Mouse (Mus musculus): ENCODE results near the gene Mboat1. TPM values are rescaled to one million over a fixed set of nuclear protein-coding genes. Genes with fewer than 3 reads are reported as not detected.
A peak's percentile ranks its signal among the peaks of the same experiment; 100 is the strongest.

Mboat1 gene
- polyA plus RNA-seq (2015; fragmentation: Nextera tagmentation; extraction: Ambion mirVana), result 1.6 and 1.7 TPM in 2 replicates

- ATAC-seq (ENCODE audit: insufficient read depth), result peak; percentile 87
- Histone ChIP-seq H3K9ac (peak within 1 kb of the TSS; percentile 27; the same call in 1 of the 2 replicates), H3K4me1 (replicated peaks) (peaks cover 15% of the 10 kb centered on the region; the same call in 1 of the 2 replicates), H3K36me3 (replicated peaks) (no peaks in the 10 kb centered on the region), H3K27ac (replicated peaks) (no peak within 1 kb of the TSS), H3K4me3 (replicated peaks) (peak within 1 kb of the TSS; percentile 58), H3K4me2 (peak within 1 kb of the TSS; percentile 81), H3K27me3 (peaks cover 40% of the 10 kb centered on the region), H3K9me3 (replicated peaks) (no peaks in the 10 kb centered on the region)
- WGBS (ENCODE audit: insufficient replicate concordance), result 1% methylated on average over 55 of the region's 55 CpGs
Measured at GRCm38 (mm10) chr13:30136243-30136922, at the start of gene Mboat1. Mboat1 (plus strand) TSS chr13:30136489.

GRCm38 (mm10) chr13:30093086-30093485 is 43.2 kb upstream of the Mboat1 start:
- no peaks in the 10 kb centered on the region for H3K4me1 ChIP-seq (replicated peaks)
- H3K9ac ChIP-seq, result no peak overlapping the region
- no peaks in the 10 kb centered on the region for H3K36me3 ChIP-seq (replicated peaks)
- H3K4me2 ChIP-seq, result no peak overlapping the region
- H3K4me3 ChIP-seq (replicated peaks), result no peak overlapping the region
- no peak for ATAC-seq (ENCODE audit: insufficient read depth)
- no peak overlapping the region for H3K27ac ChIP-seq (replicated peaks)
- no peaks in the 10 kb centered on the region for H3K9me3 ChIP-seq (replicated peaks)
- WGBS (ENCODE audit: insufficient replicate concordance), result 25% methylated on average over 2 of the region's 2 CpGs
- no peaks in the 10 kb centered on the region; the same call in 1 of the 2 replicates for H3K27me3 ChIP-seq

GRCm38 (mm10) chr13:30095851-30096250 is 40.4 kb upstream of the Mboat1 start:
- no peak for ATAC-seq (ENCODE audit: insufficient read depth)
- Histone ChIP-seq H3K27ac (replicated peaks) (no peak overlapping the region), H3K4me2 (no peak overlapping the region), H3K36me3 (replicated peaks) (no peaks in the 10 kb centered on the region), H3K9me3 (replicated peaks) (no peaks in the 10 kb centered on the region), H3K27me3 (no peaks in the 10 kb centered on the region; the same call in 1 of the 2 replicates), H3K4me3 (replicated peaks) (no peak overlapping the region), H3K9ac (no peak overlapping the region), H3K4me1 (replicated peaks) (no peaks in the 10 kb centered on the region)
- 42% methylated on average over 4 of the region's 4 CpGs for WGBS (ENCODE audit: insufficient replicate concordance)

GRCm38 (mm10) chr13:30096536-30096935 is 39.8 kb upstream of the Mboat1 start:
- Histone ChIP-seq H3K4me2 (no peak overlapping the region), H3K27ac (replicated peaks) (no peak overlapping the region), H3K36me3 (replicated peaks) (no peaks in the 10 kb centered on the region), H3K9ac (no peak overlapping the region), H3K9me3 (replicated peaks) (no peaks in the 10 kb centered on the region), H3K4me1 (replicated peaks) (no peaks in the 10 kb centered on the region), H3K27me3 (no peaks in the 10 kb centered on the region; the same call in 1 of the 2 replicates), H3K4me3 (replicated peaks) (no peak overlapping the region)
- WGBS (ENCODE audit: insufficient replicate concordance), result 41% methylated on average over 4 of the region's 4 CpGs
- no peak for ATAC-seq (ENCODE audit: insufficient read depth)

DNA sequence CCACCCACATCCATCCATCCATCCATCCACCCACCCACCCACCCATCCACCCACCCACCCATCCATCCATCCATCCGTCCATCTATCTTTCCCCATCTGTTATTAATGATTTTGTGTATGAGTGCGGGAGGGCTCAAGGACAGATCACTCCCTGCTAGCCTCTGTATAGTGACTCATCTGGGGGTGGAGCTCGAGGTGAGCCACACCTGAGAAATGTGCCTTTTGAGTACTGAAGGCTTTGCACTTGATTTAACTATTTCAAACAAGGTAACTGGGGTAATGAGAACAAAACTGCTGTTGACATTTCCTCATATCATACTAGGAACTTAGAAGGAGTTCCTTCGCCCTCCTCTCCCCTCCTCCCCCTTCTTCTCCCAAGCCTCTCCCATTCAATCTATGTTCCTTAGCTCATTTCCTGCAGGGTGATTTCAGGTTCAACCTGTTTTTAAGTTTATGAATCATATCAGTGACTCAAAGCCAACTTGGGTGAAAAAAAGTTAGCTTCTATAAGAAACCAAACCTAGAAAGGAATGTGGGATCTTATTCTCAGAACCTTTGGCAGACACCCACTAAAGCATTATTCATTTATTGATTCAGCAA is 27.2 kb upstream of the Mboat1 start:
- no peaks in the 10 kb centered on the region for H3K36me3 ChIP-seq (replicated peaks)
- ATAC-seq (ENCODE audit: insufficient read depth), result no peak
- H3K9ac ChIP-seq, result no peak overlapping the region
- no peak overlapping the region for H3K27ac ChIP-seq (replicated peaks)
- H3K4me3 ChIP-seq (replicated peaks), result no peak overlapping the region
- H3K27me3 ChIP-seq, result no peaks in the 10 kb centered on the region
- no peaks in the 10 kb centered on the region for H3K9me3 ChIP-seq (replicated peaks)
- 53% methylated on average over 4 of the region's 4 CpGs for WGBS (ENCODE audit: insufficient replicate concordance)
- H3K4me2 ChIP-seq, result no peak overlapping the region
- no peaks in the 10 kb centered on the region for H3K4me1 ChIP-seq (replicated peaks)

- no peak for ATAC-seq (ENCODE audit: insufficient read depth)
- 70% methylated on average over 5 of the region's 5 CpGs for WGBS (ENCODE audit: insufficient replicate concordance)
Measured at GRCm38 (mm10) chr13:30115792-30116191, 20.5 kb upstream of the Mboat1 start.

DNA sequence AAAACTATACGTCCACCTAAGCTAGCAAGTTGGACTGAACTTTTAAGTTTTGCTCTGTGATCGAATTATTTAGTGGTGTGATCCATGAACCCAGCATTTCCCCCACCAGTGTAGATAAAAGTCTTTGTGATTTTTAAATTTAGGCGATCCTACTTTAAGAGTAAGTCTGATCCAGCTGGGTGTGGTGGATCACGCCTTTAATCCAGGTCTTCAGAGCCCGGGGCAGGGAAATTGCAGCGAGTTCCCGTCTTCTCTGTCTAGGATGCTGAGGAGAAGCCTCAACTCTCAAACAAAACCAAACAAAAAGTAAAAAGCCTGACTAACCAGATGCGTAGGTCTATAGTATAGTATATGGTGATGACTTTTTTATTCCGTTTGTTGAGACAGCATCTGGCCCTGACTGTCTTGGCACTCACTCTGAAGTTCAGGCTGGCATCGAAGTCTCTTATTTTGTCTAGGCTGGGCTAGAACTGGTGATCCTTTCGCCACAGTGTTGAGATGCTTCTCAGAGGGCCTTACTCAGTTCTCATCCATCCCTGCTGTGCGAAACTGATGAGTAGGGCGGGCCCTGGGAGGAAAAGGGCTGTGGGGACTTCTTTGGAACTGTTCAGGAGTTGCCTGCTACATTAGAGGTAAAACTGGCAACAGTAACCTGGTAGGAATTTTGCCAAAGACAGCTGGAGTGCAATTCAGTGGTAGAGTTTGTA is 787 bp downstream of the Mboat1 start:
- H3K36me3 ChIP-seq (replicated peaks), result no peaks in the 10 kb centered on the region

More at GRCm38 (mm10) chr13:30115792-30116191, 20.5 kb upstream of the Mboat1 start:
- Histone ChIP-seq H3K9me3 (replicated peaks) (no peaks in the 10 kb centered on the region), H3K4me3 (replicated peaks) (no peak overlapping the region), H3K36me3 (replicated peaks) (no peaks in the 10 kb centered on the region), H3K9ac (no peak overlapping the region), H3K4me2 (no peak overlapping the region), H3K4me1 (replicated peaks) (no peaks in the 10 kb centered on the region), H3K27ac (replicated peaks) (no peak overlapping the region), H3K27me3 (no peaks in the 10 kb centered on the region)

GRCm38 (mm10) chr13:30137951-30138350 is 1.7 kb downstream of the Mboat1 start:
- Histone ChIP-seq H3K27ac (replicated peaks) (no peak overlapping the region), H3K9me3 (replicated peaks) (no peaks in the 10 kb centered on the region), H3K4me3 (replicated peaks) (no peak overlapping the region), H3K9ac (no peak overlapping the region), H3K36me3 (replicated peaks) (no peaks in the 10 kb centered on the region), H3K4me1 (replicated peaks) (peaks cover 15% of the 10 kb centered on the region; the same call in 1 of the 2 replicates), H3K27me3 (peaks cover 40% of the 10 kb centered on the region), H3K4me2 (no peak overlapping the region; the same call in 1 of the 2 replicates)
- 47% methylated on average over 6 of the region's 6 CpGs for WGBS (ENCODE audit: insufficient replicate concordance)
- no peak for ATAC-seq (ENCODE audit: insufficient read depth)

More for the DNA sequence above, 787 bp downstream of the Mboat1 start:
- WGBS (ENCODE audit: insufficient replicate concordance), result 32% methylated on average over 13 of the region's 13 CpGs
- no peak for ATAC-seq (ENCODE audit: insufficient read depth)
- Histone ChIP-seq H3K27ac (replicated peaks) (no peak overlapping the region), H3K4me1 (replicated peaks) (peaks cover 15% of the 10 kb centered on the region; the same call in 1 of the 2 replicates), H3K27me3 (peaks cover 40% of the 10 kb centered on the region), H3K4me3 (replicated peaks) (peak overlapping the region; percentile 58), H3K9ac (no peak overlapping the region), H3K4me2 (peak overlapping the region; percentile 81), H3K9me3 (replicated peaks) (no peaks in the 10 kb centered on the region)

GRCm38 (mm10) chr13:30140149-30140548 is 3.9 kb downstream of the Mboat1 start:
- H3K4me2 ChIP-seq, result no peak overlapping the region
- WGBS (ENCODE audit: insufficient replicate concordance), result 70% methylated on average over 5 of the region's 5 CpGs

DNA sequence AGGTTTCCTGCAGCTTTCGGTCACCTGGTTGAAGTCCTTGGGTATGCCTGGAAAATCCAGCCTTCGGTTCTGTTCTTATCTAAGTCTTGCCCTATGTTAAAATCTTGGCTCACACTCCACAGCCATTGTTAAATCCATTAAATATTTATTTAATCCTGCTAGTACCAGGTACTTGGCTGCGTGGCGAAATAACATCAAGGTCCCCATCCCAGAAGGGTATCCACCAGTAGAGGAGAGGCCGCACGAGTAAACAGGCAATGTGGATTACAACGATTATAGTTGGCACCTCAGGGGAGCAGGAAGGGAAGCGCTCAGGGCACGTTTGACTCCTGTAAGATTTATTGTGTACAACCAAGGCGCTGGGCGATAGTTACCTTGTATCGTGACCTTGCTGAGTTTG is 4.4 kb downstream of the Mboat1 start:
- Histone ChIP-seq H3K9me3 (replicated peaks) (no peaks in the 10 kb centered on the region), H3K4me3 (replicated peaks) (no peak overlapping the region), H3K9ac (no peak overlapping the region), H3K4me1 (replicated peaks) (peaks cover 15% of the 10 kb centered on the region; the same call in 1 of the 2 replicates), H3K27ac (replicated peaks) (no peak overlapping the region), H3K36me3 (replicated peaks) (no peaks in the 10 kb centered on the region), H3K27me3 (peaks cover 26% of the 10 kb centered on the region), H3K4me2 (no peak overlapping the region)
- ATAC-seq (ENCODE audit: insufficient read depth), result no peak
- 77% methylated on average over 12 of the region's 12 CpGs for WGBS (ENCODE audit: insufficient replicate concordance)

More at GRCm38 (mm10) chr13:30140149-30140548, 3.9 kb downstream of the Mboat1 start:
- H3K27ac ChIP-seq (replicated peaks), result no peak overlapping the region
- H3K9ac ChIP-seq, result no peak overlapping the region
- no peak overlapping the region for H3K4me3 ChIP-seq (replicated peaks)
- peaks cover 30% of the 10 kb centered on the region for H3K27me3 ChIP-seq
- no peak for ATAC-seq (ENCODE audit: insufficient read depth)
- H3K4me1 ChIP-seq (replicated peaks), result peaks cover 15% of the 10 kb centered on the region; the same call in 1 of the 2 replicates
- H3K36me3 ChIP-seq (replicated peaks), result no peaks in the 10 kb centered on the region
- H3K9me3 ChIP-seq (replicated peaks), result no peaks in the 10 kb centered on the region

GRCm38 (mm10) chr13:30141996-30142395 is 5.7 kb downstream of the Mboat1 start:
- no peak for ATAC-seq (ENCODE audit: insufficient read depth)
- no peaks in the 10 kb centered on the region for H3K9me3 ChIP-seq (replicated peaks)
- H3K27me3 ChIP-seq, result peaks cover 13% of the 10 kb centered on the region
- peaks cover 4% of the 10 kb centered on the region; the same call in 1 of the 2 replicates for H3K4me1 ChIP-seq (replicated peaks)
- no peak overlapping the region for H3K4me3 ChIP-seq (replicated peaks)
- H3K36me3 ChIP-seq (replicated peaks), result no peaks in the 10 kb centered on the region
- H3K27ac ChIP-seq (replicated peaks), result no peak overlapping the region
- no peak overlapping the region for H3K9ac ChIP-seq
- 70% methylated on average over 5 of the region's 5 CpGs for WGBS (ENCODE audit: insufficient replicate concordance)
- H3K4me2 ChIP-seq, result no peak overlapping the region
